Mouse (Mus musculus): ENCODE measurements around the gene Gm29564.
"Not testable (repeated sequence)": the region's sequence is repeated elsewhere in the genome, so short reads cannot be mapped to it uniquely, and the experiment has no call there.

The Gm29564 gene

DNA sequence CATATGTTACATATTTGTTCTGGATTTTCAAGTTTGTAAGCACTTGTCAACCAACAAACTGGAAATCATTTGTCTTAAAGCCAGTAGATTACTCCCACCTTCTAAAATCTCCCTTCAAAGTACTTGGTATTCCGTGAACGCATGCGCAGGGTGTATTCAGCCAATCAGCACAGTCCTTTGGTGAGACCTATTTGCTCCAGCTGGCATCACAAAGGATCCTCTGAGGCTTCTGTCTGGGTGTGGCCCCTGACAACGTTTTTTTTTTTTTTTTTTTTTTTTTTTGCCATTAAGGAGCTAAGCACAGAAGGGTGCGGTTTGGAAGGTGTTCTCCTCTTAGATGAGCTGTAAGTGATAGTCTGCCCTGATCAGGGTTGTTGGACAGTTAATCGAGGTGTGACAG, at the start of gene Gm29564:
TSS of gene Gm29564 (plus strand) at position 301 of the 400 bp plus-strand sequence.
- DNase-seq (ENCODE audit: low spot score), result not testable (repeated sequence)
